Mouse (Mus musculus) heart, embryonic 11.5 days (tissue): ENCODE measurements around the gene Erg. TPM values are rescaled to one million over a fixed set of nuclear protein-coding genes. Genes with fewer than 3 reads are reported as not detected.

Experiments used
- ATAC-seq: fragments of 200-750 bp; cut with Nextera tagmentation; replicated peaks from 2 replicates; pipeline ENCODE4 v1.8.0; 2017; ENCODE audit warnings: moderate library complexity; ENCODE audit not compliant: insufficient number of reproducible peaks, low FRiP score, low TSS enrichment
- H3K27ac ChIP-seq: fragments of 300-500 bp; sonication (generic); 2 replicates; pipeline ENCODE4 v1.5.1; 2014; ENCODE audit warnings: mild to moderate bottlenecking, low read depth, low read length
- H3K27me3 ChIP-seq: fragments of 300-500 bp; sonication (generic); 2 replicates; pipeline ENCODE4 v1.6.1; 2014; ENCODE audit warnings: mild to moderate bottlenecking, low read length, mixed read lengths; ENCODE audit not compliant: control insufficient read depth, insufficient read depth
- H3K36me3 ChIP-seq: fragments of 300-500 bp; sonication (generic); 2 replicates; pipeline ENCODE4 v1.6.1; 2014; ENCODE audit warnings: mild to moderate bottlenecking, low read length, moderate library complexity, mixed read lengths; ENCODE audit not compliant: control insufficient read depth, insufficient read depth
- H3K4me1 ChIP-seq: fragments of 300-500 bp; sonication (generic); 2 replicates; pipeline ENCODE4 v1.6.1; 2014; ENCODE audit warnings: low read length; ENCODE audit not compliant: control insufficient read depth, insufficient read depth
- H3K4me2 ChIP-seq: fragments of 300-500 bp; sonication (generic); 2 replicates; pipeline ENCODE4 v1.6.1; 2014; ENCODE audit warnings: mild to moderate bottlenecking, moderate library complexity
- H3K4me3 ChIP-seq: fragments of 300-500 bp; sonication (generic); 2 replicates; pipeline ENCODE4 v1.5.1; 2014; ENCODE audit warnings: low read depth, low read length
- H3K9ac ChIP-seq: fragments of 300-500 bp; sonication (generic); 2 replicates; pipeline ENCODE4 v1.6.1; 2014; ENCODE audit warnings: mild to moderate bottlenecking, low read depth, low read length, moderate library complexity
- H3K9me3 ChIP-seq: fragments of 300-500 bp; sonication (generic); replicated peaks from 2 replicates; pipeline ENCODE4 v1.6.1; 2016; ENCODE audit warnings: low read length; ENCODE audit not compliant: control insufficient read depth
- WGBS: fragments of 180-500 bp; shearing (Covaris S2); extraction: QIAGEN DNeasy Blood & Tissue Kit; methylation state at CpG from one replicate; pipeline ENCODE4 v1.1.7; 2014; ENCODE audit not compliant: insufficient replicate concordance; 5-methylcytosine and 5-hydroxymethylcytosine counted together
- polyA plus RNA-seq: library from polyadenylated mRNA; unstranded; fragments of >200 nt; fragmentation: Nextera tagmentation; extraction: Ambion mirVana; gene quantifications from 2 replicates; pipeline ENCODE4 v1.2.1, GENCODE M21; 2014

Erg gene
- polyA plus RNA-seq, 1 experiment from 2014 or later: 4.8 TPM

DNA sequence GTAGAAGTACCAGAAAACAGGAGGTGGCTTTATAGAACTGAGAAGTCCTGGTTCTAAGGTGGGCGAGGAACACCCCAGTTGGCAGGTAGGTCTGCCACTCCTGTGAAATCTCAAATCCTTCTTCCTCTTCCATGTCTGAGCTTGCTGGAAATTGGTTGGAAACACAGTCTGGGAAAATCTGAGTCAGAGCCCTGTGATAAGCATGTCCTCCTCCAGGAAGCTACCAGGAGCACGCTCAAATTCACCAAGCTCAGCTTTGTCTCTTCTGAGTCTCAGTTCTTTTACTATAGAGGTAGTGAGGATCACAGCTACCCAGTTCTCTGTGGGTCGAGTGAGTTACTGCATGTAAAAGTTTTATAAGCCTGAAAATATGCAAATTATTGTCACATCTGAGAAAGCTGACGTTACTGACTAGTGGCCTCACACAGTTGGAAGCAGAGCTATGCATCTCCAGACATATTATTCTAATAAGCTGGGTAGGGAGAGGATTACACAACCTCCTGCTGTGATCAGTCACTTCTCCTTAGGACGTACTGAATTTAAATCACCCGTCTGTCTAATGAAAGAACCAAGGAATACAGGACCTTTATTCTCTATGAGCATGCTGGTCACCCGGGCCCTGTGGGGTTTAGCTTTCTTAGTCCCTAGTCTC, 165.0 kb downstream of the Erg start:
- Histone ChIP-seq H3K27me3 (no peaks in the 10 kb centered on the region), H3K4me3 (no peak overlapping the region), H3K36me3 (no peaks in the 10 kb centered on the region), H3K9ac (no peak overlapping the region), H3K4me2 (no peak overlapping the region), H3K27ac (no peak overlapping the region), H3K9me3 (no peaks in the 10 kb centered on the region), H3K4me1 (peaks cover 5% of the 10 kb centered on the region)
- WGBS: 60% methylated on average over 7 of the region's 7 CpGs
- ATAC-seq: no peak

DNA sequence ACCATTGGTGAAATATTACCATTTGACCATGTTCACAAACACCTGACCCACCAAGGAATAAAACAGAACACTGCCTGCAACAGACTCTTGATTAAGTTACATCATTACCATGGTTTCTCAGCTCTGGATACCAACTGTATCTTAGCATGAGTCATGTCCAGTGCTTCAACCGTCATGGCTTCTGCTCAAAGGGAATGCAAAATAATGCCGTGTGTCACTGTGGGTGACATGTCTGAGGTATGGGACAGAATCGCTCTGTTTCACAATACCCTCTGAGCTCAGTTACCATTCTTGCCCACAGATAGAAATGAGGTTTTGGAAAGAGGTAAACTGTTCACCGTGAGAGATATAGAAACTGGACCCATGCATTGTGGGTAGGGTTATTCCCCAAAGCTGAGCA, 170.5 kb downstream of the Erg start:
- no peaks in the 10 kb centered on the region for H3K36me3 ChIP-seq
- H3K4me2 ChIP-seq: no peak overlapping the region
- no peaks in the 10 kb centered on the region for H3K27me3 ChIP-seq
- ATAC-seq: no peak
- no peak overlapping the region for H3K27ac ChIP-seq
- H3K9ac ChIP-seq: no peak overlapping the region
- no peak overlapping the region for H3K4me3 ChIP-seq
- H3K4me1 ChIP-seq: no peaks in the 10 kb centered on the region; the same call in 1 of the 2 replicates
- H3K9me3 ChIP-seq: no peaks in the 10 kb centered on the region
- WGBS: 82% methylated on average over 4 of the region's 4 CpGs

DNA sequence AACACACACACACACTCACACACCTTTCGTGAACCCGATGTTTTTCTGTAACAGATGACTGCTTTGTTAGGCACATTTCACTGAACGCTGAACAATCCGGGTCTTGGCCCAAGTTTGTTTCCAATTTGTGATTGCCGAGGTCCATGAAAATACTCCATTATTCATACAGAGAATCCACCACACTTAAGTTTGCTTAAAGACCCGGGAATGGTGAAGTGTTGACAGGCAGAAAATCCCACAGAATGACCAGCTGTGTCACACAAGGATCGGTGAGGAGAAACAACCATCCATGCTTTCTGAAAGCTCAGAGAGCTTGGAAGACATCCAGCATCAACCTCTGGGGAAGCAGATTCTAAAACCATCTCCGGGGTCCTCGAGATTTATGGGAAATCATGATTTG, 171.0 kb downstream of the Erg start:
- H3K27ac ChIP-seq: no peak overlapping the region
- H3K9me3 ChIP-seq: no peaks in the 10 kb centered on the region
- H3K4me3 ChIP-seq: no peak overlapping the region
- 68% methylated on average over 9 of the region's 9 CpGs for WGBS
- H3K4me2 ChIP-seq: no peak overlapping the region
- H3K36me3 ChIP-seq: no peaks in the 10 kb centered on the region
- H3K27me3 ChIP-seq: no peaks in the 10 kb centered on the region
- no peak for ATAC-seq
- no peak overlapping the region for H3K9ac ChIP-seq
- no peaks in the 10 kb centered on the region for H3K4me1 ChIP-seq

DNA sequence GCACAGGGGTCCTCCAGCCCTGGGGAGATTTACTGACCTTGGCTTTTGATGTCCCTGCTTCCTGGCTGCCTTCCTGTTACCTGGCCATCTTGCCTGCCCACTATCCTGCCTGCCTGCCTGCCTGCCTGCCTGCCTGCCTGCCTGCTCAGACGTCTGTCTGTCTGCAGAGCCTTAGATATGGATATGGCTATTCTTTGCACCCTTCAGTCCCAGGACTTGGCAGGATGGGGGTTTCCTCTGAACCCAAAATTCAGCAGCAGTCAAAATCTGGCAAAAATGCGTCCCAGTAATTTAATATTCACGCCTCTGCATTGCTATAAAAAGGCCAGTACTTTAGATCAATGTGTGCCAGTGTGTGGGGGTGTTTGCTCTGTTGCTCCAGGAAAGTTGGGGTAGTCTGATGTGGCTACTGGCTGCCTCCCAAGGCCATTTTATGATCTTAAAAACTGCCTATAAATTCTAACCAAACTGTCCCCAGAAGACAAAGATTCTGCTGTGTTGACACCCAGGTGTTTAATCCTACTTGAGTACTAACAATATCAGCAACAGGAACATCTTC, 172.9 kb downstream of the Erg start:
- no peak for ATAC-seq
- Histone ChIP-seq H3K27me3 (no peaks in the 10 kb centered on the region), H3K4me1 (no peaks in the 10 kb centered on the region), H3K4me3 (no peak overlapping the region), H3K9ac (no peak overlapping the region), H3K36me3 (no peaks in the 10 kb centered on the region), H3K27ac (no peak overlapping the region), H3K9me3 (no peaks in the 10 kb centered on the region), H3K4me2 (no peak overlapping the region)
- WGBS: 58% methylated on average over 3 of the region's 3 CpGs

DNA sequence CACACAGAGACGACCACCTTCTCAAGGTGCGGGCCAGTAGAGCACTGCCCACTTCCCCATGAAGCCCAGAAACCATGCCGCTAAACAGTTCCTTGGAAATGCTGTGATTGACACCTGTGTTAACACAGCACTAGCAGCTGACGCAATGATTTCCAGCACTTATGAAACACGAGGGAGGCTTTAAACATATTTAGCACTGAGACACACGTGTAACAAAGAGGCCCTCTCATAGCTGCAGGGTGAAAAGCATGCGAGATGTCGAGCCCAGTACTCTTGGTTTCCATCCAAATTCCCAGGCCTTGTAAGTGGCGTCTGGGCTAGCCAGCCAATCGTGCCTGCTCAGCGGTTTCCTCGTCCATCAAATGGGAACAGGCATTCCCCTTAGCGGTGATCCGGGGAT, 178.3 kb downstream of the Erg start:
- 61% methylated on average over 14 of the region's 14 CpGs for WGBS
- ATAC-seq: no peak
- no peak overlapping the region for H3K27ac ChIP-seq

DNA sequence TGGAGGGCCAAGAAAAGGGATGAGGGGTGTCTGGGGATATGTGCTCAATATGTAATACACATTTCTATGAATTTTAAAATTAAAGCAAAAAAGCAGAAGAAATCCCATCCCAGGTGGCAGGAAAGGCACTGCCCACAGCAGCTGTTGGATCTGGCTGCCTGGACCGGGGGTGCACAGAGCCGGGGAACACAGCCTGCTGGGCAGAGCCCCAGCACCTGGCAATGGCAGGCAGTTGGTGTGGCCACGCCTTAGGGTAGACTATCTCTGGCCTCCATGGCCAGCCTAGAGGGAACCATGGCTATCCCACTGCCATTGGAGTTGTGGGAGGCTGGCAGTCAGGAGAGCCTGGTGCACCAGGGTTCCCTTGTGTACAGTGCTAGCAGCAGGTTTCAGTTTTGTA, 180.9 kb downstream of the Erg start:
- Histone ChIP-seq H3K4me3 (no peak overlapping the region), H3K27ac (no peak overlapping the region), H3K4me1 (peaks cover 6% of the 10 kb centered on the region), H3K27me3 (no peaks in the 10 kb centered on the region), H3K36me3 (no peaks in the 10 kb centered on the region), H3K9me3 (no peaks in the 10 kb centered on the region), H3K9ac (no peak overlapping the region), H3K4me2 (no peak overlapping the region)
- WGBS: 86% methylated on average over 3 of the region's 3 CpGs
- no peak for ATAC-seq

More for the DNA sequence above, 178.3 kb downstream of the Erg start:
- H3K27me3 ChIP-seq: no peaks in the 10 kb centered on the region
- no peak overlapping the region for H3K4me3 ChIP-seq
- peaks cover 6% of the 10 kb centered on the region for H3K4me1 ChIP-seq
- H3K9me3 ChIP-seq: no peaks in the 10 kb centered on the region
- H3K9ac ChIP-seq: no peak overlapping the region
- no peaks in the 10 kb centered on the region for H3K36me3 ChIP-seq
- no peak overlapping the region for H3K4me2 ChIP-seq

DNA sequence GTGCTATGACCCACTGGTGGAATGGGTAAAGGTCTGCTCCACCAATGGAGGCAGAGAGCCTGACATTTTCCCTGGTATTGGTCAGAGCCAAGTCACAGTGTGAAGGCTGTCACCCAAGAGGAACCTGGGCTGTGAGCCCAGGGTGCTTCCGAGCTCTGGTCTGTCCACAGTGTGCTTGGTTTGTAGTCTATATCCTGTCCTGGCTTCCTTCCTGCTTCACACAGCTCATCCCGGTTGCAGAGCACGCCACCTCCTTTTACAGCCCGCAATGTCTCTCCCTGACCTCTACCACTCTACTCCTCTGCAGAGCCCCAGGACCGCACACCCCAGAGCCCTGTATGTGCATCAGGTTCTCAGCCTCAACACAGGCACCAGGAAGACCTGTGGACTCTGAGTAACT, 182.9 kb downstream of the Erg start:
- Histone ChIP-seq H3K27me3 (no peaks in the 10 kb centered on the region), H3K4me3 (no peak overlapping the region), H3K9me3 (no peaks in the 10 kb centered on the region), H3K4me2 (no peak overlapping the region), H3K27ac (no peak overlapping the region), H3K4me1 (peaks cover 6% of the 10 kb centered on the region), H3K9ac (no peak overlapping the region), H3K36me3 (no peaks in the 10 kb centered on the region)
- no peak for ATAC-seq
- WGBS: 80% methylated on average over 5 of the region's 5 CpGs

DNA sequence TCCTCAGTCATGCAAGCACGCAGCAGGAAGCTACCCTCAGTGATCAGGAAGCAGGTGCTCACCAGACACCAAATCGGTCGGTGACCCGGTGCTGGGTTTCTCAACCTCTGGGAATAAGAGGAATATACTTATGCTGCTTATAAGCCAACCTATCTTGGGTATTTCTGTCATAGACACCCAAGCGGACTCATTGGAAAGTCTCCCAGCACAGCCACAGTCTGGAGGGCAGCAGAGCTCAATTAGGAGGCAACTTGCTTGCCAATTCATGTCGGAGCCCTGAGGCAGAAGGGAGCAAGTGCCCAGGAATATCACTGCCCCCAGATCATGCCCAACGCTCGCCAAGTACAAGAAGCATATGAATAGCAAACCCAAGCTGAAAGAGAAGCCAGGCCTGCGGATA, 184.5 kb downstream of the Erg start:
- Histone ChIP-seq H3K9ac (no peak overlapping the region), H3K4me2 (no peak overlapping the region), H3K9me3 (no peaks in the 10 kb centered on the region), H3K36me3 (no peaks in the 10 kb centered on the region), H3K27me3 (no peaks in the 10 kb centered on the region), H3K27ac (no peak overlapping the region), H3K4me1 (peaks cover 6% of the 10 kb centered on the region), H3K4me3 (no peak overlapping the region)
- no peak for ATAC-seq
- 84% methylated on average over 9 of the region's 9 CpGs for WGBS

DNA sequence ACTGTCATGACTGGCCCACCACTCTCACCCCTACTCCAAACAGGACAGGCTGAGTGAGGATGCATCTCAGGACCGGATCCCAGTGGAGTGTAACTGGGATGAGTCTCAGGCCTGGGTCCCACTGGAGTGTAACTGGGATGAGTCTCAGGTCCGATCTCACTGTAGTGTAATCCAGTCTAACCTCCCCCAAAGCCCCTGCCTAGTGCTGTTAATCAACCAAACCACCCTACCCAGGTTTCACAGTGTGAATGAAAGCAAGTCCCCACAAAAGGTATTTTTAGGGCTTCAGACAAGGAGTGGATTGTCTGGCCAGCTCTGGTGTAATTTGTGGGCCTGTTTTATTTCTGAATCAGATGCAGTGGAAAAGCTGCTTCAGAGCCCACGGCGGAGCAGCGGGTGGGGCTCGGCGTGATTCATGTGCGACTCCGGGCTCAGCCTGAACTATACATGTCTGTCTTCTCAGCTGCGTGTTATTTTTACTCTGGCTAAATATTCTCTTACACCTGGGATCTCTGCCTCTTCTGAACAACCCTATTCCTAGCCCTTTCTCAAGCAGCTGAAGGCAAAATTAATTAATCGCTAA, 187.5 kb downstream of the Erg start:
- no peak overlapping the region for H3K4me2 ChIP-seq
- H3K27me3 ChIP-seq: no peaks in the 10 kb centered on the region
- no peaks in the 10 kb centered on the region for H3K9me3 ChIP-seq
- H3K4me3 ChIP-seq: no peak overlapping the region
- ATAC-seq: no peak
- H3K27ac ChIP-seq: no peak overlapping the region; the same call in 1 of the 2 replicates
- H3K4me1 ChIP-seq: peaks cover 6% of the 10 kb centered on the region
- no peaks in the 10 kb centered on the region for H3K36me3 ChIP-seq
- H3K9ac ChIP-seq: no peak overlapping the region
- WGBS: 71% methylated on average over 11 of the region's 11 CpGs
